Mouse (Mus musculus) MEL (cell line): ENCODE results near the gene Hist1h2bh. TPM values are rescaled to one million over a fixed set of nuclear protein-coding genes. Genes with fewer than 3 reads are reported as not detected.

Source experiments
- DNase-seq: peaks from one replicate; pipeline ENCODE4 v3.0.0; 2011; ENCODE audit warnings: low read depth, low spot score
- H3K27ac ChIP-seq: 2 replicates; pipeline ENCODE4 v1.5.1; 2012; ENCODE audit warnings: low read depth, mild to moderate bottlenecking, control low read depth, low read length, moderate library complexity; ENCODE audit not compliant: control insufficient read depth
- H3K27me3 ChIP-seq, 2 experiments: fragments of 150-350 bp in 1 of 2; sonication (generic) in 1 of 2; 2 replicates each; pipeline ENCODE4 v1.6.1; 2012; ENCODE audit warnings: low read length in 2 of 2, mild to moderate bottlenecking in 2 of 2, improper control_type of control experiment in 1 of 2, moderate library complexity in 1 of 2; ENCODE audit not compliant: insufficient read depth in 2 of 2, control insufficient read depth in 1 of 2
- H3K36me3 ChIP-seq, 2 experiments: 2 replicates each; pipeline ENCODE4 v1.6.1; 2012 to 2014; ENCODE audit warnings: low read length in 2 of 2, improper control_type of control experiment in 1 of 2, inconsistent platforms in 1 of 2, mild to moderate bottlenecking in 1 of 2; ENCODE audit not compliant: insufficient read depth in 2 of 2, control insufficient read depth in 1 of 2
- H3K4me1 ChIP-seq, 2 experiments: fragments of 150-350 bp in 1 of 2; sonication (generic) in 1 of 2; 2 replicates each; pipeline ENCODE4 v1.6.1; 2012; ENCODE audit warnings: low read length in 2 of 2, improper control_type of control experiment in 1 of 2, mild to moderate bottlenecking in 1 of 2; ENCODE audit not compliant: insufficient read depth in 2 of 2, control insufficient read depth in 1 of 2
- H3K4me3 ChIP-seq, 2 experiments: fragments of 150-350 bp in 1 of 2; sonication (generic) in 1 of 2; 2 replicates each; pipeline ENCODE4 v1.5.1; 2012; ENCODE audit warnings: low read depth in 2 of 2, low read length in 2 of 2, mild to moderate bottlenecking in 2 of 2, moderate library complexity in 2 of 2, control low read depth in 1 of 2, improper control_type of control experiment in 1 of 2; ENCODE audit not compliant: control insufficient read depth in 1 of 2, insufficient read depth in 1 of 2
- H3K79me2 ChIP-seq: 2 replicates; pipeline ENCODE4 v1.6.1; 2012; ENCODE audit warnings: mild to moderate bottlenecking, low read length, moderate library complexity; ENCODE audit not compliant: control insufficient read depth, poor library complexity, insufficient read depth
- H3K9ac ChIP-seq: 2 replicates; pipeline ENCODE4 v1.6.1; 2012; ENCODE audit warnings: low read depth, mild to moderate bottlenecking, control low read depth, low read length, moderate library complexity; ENCODE audit not compliant: control insufficient read depth, poor library complexity, severe bottlenecking
- H3K9me3 ChIP-seq: fragments of 150-350 bp; sonication (generic); replicated peaks from 2 replicates; pipeline ENCODE4 v1.6.1; 2012; ENCODE audit warnings: mild to moderate bottlenecking, low read length, improper control_type of control experiment, moderate library complexity; ENCODE audit not compliant: insufficient read depth
- BHLHE40 ChIP-seq: IDR thresholded peaks from 2 replicates; pipeline ENCODE4 v1.6.1; 2012; ENCODE audit warnings: low read depth, mild to moderate bottlenecking, inconsistent platforms, low read length, improper control_type of control experiment, borderline replicate concordance
- CHD2 ChIP-seq: IDR thresholded peaks from 2 replicates; pipeline ENCODE4 v1.6.1; 2011; ENCODE audit warnings: low read length, improper control_type of control experiment
- E2F4 ChIP-seq: IDR thresholded peaks from 2 replicates; pipeline ENCODE4 v1.6.1; 2011; ENCODE audit warnings: low read depth, low read length, improper control_type of control experiment, borderline replicate concordance
- EP300 ChIP-seq, 2 experiments: IDR thresholded peaks; 2 replicates each; pipeline ENCODE4 v1.6.1; 2011; ENCODE audit warnings: improper control_type of control experiment in 2 of 2, low read length in 2 of 2, low read depth in 1 of 2, mild to moderate bottlenecking in 1 of 2
- ETS1 ChIP-seq: IDR thresholded peaks from 2 replicates; pipeline ENCODE4 v1.6.1; 2012; ENCODE audit warnings: low read depth, mild to moderate bottlenecking, inconsistent platforms, low read length, improper control_type of control experiment, moderate library complexity
- JUND ChIP-seq: IDR thresholded peaks from 2 replicates; pipeline ENCODE4 v1.6.1; 2011; ENCODE audit warnings: low read depth, mild to moderate bottlenecking, improper control_type of control experiment, low read length
- MAX ChIP-seq: IDR thresholded peaks from 2 replicates; pipeline ENCODE4 v1.6.1; 2011; ENCODE audit warnings: low read length, improper control_type of control experiment
- MYB ChIP-seq: IDR thresholded peaks from 2 replicates; pipeline ENCODE4 v1.6.1; 2011; ENCODE audit warnings: mild to moderate bottlenecking, low read depth, low read length, improper control_type of control experiment
- MYC ChIP-seq: IDR thresholded peaks from 2 replicates; pipeline ENCODE4 v1.6.1; 2011; ENCODE audit warnings: low read depth, mild to moderate bottlenecking, low read length, improper control_type of control experiment, moderate library complexity
- NELFE ChIP-seq: IDR thresholded peaks from 2 replicates; pipeline ENCODE4 v1.6.1; 2011; ENCODE audit warnings: low read depth, low read length, improper control_type of control experiment
- POLR2A ChIP-seq, 2 experiments: IDR thresholded peaks; 2 replicates each; pipeline ENCODE4 v1.6.1; 2011 to 2012; ENCODE audit warnings: low read length in 2 of 2, mild to moderate bottlenecking in 2 of 2, control low read depth in 1 of 2, improper control_type of control experiment in 1 of 2, low read depth in 1 of 2, moderate library complexity in 1 of 2; ENCODE audit not compliant: control insufficient read depth in 1 of 2, insufficient read depth in 1 of 2, poor library complexity in 1 of 2
- POLR2AphosphoS2 ChIP-seq: IDR thresholded peaks from 2 replicates; pipeline ENCODE4 v1.6.1; 2011; ENCODE audit warnings: low read length, improper control_type of control experiment
- RAD21 ChIP-seq: IDR thresholded peaks from 2 replicates; pipeline ENCODE4 v1.6.1; 2011; ENCODE audit warnings: mild to moderate bottlenecking, low read depth, low read length, improper control_type of control experiment
- SMC3 ChIP-seq: IDR thresholded peaks from 2 replicates; pipeline ENCODE4 v1.6.1; 2011; ENCODE audit warnings: low read depth, low read length, improper control_type of control experiment
- TBP ChIP-seq: IDR thresholded peaks from 2 replicates; pipeline ENCODE4 v1.8.0; 2011; ENCODE audit warnings: low read depth, low read length, improper control_type of control experiment
- TCF12 ChIP-seq: IDR thresholded peaks from 2 replicates; pipeline ENCODE4 v1.6.1; 2014; ENCODE audit warnings: low read depth, mild to moderate bottlenecking, inconsistent platforms, low read length, improper control_type of control experiment, moderate library complexity
- USF1 ChIP-seq: IDR thresholded peaks from 2 replicates; pipeline ENCODE4 v1.6.1; 2014; ENCODE audit warnings: low read depth, mild to moderate bottlenecking, inconsistent platforms, low read length, improper control_type of control experiment, moderate library complexity
- ZMIZ1 ChIP-seq: IDR thresholded peaks from 2 replicates; pipeline ENCODE4 v1.6.1; 2012; ENCODE audit warnings: low read depth, mild to moderate bottlenecking, inconsistent platforms, low read length, improper control_type of control experiment, moderate library complexity
- polyA plus RNA-seq, 2 experiments: library from polyadenylated mRNA; stranded (reverse) in 1 of 2; unstranded in 1 of 2; fragments of >175 nt in 1 of 2; fragments of >200 nt in 1 of 2; gene quantifications; 2 replicates each; pipeline versions ENCODE4 v1.2.1 to v1.2.4; 2012; ENCODE audit warnings: low replicate concordance in 2 of 2, low read depth in 1 of 2; ENCODE audit not compliant: insufficient read length in 2 of 2, insufficient read depth in 1 of 2, missing spikeins in 1 of 2
- total RNA-seq: library from RNA; depleted of rRNA; stranded (reverse); fragments of 300-350 nt; gene quantifications from 2 replicates; pipeline ENCODE4 v1.2.3, GENCODE M21; 2012

The Hist1h2bh gene
- total and polyA plus RNA-seq, 3 experiments = 0.70 to 275 TPM; not detected in 1

GRCm38 (mm10) chr13:23515826-23516620 lies 27.2 kb downstream of the Hist1h2bh start:
- peak; percentile 46 for DNase-seq
- peaks cover 0 to 17% of the 10 kb centered on the region in 2 experiments; a peak in 2 of 4 replicates for H3K36me3 ChIP-seq
- H3K4me1 ChIP-seq = peaks cover 0 to 12% of the 10 kb centered on the region in 2 experiments; a peak in 2 of 4 replicates
- no peak overlapping the region for H3K27ac ChIP-seq
- peak overlapping the region; percentile 51 to 59 for H3K4me3 ChIP-seq
- TF ChIP-seq MYC (no peak), TBP (peak; percentile 89)
- H3K27me3 ChIP-seq = no peaks in the 10 kb centered on the region
- H3K9me3 ChIP-seq = no peaks in the 10 kb centered on the region
- no peaks in the 10 kb centered on the region for H3K79me2 ChIP-seq
- peak overlapping the region; percentile 47; the same call in 1 of the 2 replicates for H3K9ac ChIP-seq

DNA sequence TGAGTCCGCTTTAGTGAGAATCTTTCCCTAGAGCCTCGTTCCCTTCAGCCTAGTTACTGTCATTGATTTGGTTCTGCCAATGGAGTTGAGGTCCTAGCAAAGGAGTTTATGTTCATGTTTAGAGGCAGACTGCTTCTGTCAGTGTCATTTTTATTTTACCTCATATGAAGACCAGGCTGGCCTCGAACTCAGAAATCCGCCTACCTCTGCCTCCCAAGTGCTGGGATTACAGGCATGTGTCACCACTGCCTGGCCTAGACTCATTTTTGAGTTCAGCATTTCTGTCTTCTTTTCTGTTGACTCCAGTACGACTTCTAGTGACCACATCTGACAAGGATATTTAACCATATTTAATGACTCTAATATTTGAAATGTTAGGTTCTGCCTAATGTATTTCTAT lies 27.9 kb downstream of the Hist1h2bh start:
- Histone ChIP-seq H3K9me3 (no peaks in the 10 kb centered on the region), H3K79me2 (no peaks in the 10 kb centered on the region), H3K36me3 (peaks cover 0 to 9% of the 10 kb centered on the region in 2 experiments; a peak in 2 of 4 replicates), H3K27me3 (no peaks in the 10 kb centered on the region), H3K4me3 (no peak overlapping the region), H3K4me1 (peaks cover 0 to 8% of the 10 kb centered on the region in 2 experiments; a peak in 2 of 4 replicates), H3K27ac (no peak overlapping the region), H3K9ac (no peak overlapping the region)
- TF ChIP-seq POLR2A (IDR thresholded peaks at IDR 0.05; ENCODE audit: control insufficient read depth in 1 of 2, insufficient read depth in 1 of 2, low read depth in 1 of 2, low read length in 2 of 2, poor library complexity in 1 of 2) = no peak
- TF ChIP-seq TBP = peak; percentile 83
- TF ChIP-seq CHD2 = no peak
- DNase-seq = peak; percentile 81

- peaks cover 0 to 5% of the 10 kb centered on the region in 2 experiments; a peak in 2 of 4 replicates for H3K4me1 ChIP-seq
- no peak overlapping the region for H3K27ac ChIP-seq
- H3K9me3 ChIP-seq = no peaks in the 10 kb centered on the region
- no peak for DNase-seq
- H3K4me3 ChIP-seq = no peak overlapping the region
- no peaks in the 10 kb centered on the region for H3K79me2 ChIP-seq
- H3K27me3 ChIP-seq = no peaks in the 10 kb centered on the region
- H3K9ac ChIP-seq = no peak overlapping the region
- TF ChIP-seq USF1 = no peak
- no peak for TF ChIP-seq EP300 (IDR thresholded peaks at IDR 0.05; ENCODE audit: low read depth in 1 of 2, low read length in 2 of 2)
- peaks cover 0 to 3% of the 10 kb centered on the region in 2 experiments; a peak in 1 of 4 replicates for H3K36me3 ChIP-seq
These were observed 29.7 kb downstream of the Hist1h2bh start for GRCm38 (mm10) chr13:23513517-23513916.

DNA sequence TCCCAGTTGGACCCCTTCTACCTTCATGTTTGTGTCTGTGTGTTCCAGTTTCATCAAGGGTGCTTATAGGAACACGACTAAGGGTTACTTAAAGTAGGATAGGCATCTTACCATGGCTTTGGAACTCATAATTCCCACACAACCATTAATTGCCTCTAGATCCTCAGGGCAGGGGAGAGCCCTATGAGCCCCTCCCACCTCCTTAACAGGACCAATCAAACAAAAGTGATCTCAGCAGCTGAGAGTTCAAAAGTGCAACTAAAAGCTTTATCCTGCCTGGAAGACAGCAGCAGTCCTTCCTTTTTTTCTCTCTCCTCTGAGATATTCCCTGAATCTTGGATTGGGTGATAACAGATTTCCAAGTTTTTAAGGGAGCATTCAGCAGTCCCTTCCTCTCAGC lies 33.1 kb downstream of the Hist1h2bh start:
- no peaks in the 10 kb centered on the region for H3K27me3 ChIP-seq
- no peak overlapping the region for H3K27ac ChIP-seq
- no peak overlapping the region for H3K4me3 ChIP-seq
- H3K4me1 ChIP-seq = 0 out of 4 replicates have a peak, but pooled peaks cover 0 to 2% of the 10 kb centered on the region in 2 experiments
- DNase-seq = no peak
- no peak overlapping the region for H3K9ac ChIP-seq
- H3K9me3 ChIP-seq = no peaks in the 10 kb centered on the region
- H3K79me2 ChIP-seq = no peaks in the 10 kb centered on the region
- H3K36me3 ChIP-seq = no peaks in the 10 kb centered on the region; a peak in 2 of 4 replicates
- TF ChIP-seq ETS1 = no peak
- TF ChIP-seq JUND = no peak
- TF ChIP-seq TBP = no peak
- TF ChIP-seq SMC3 = no peak
- no peak for TF ChIP-seq ZMIZ1
- TF ChIP-seq MYC = no peak
- no peak for TF ChIP-seq NELFE
- no peak for TF ChIP-seq EP300 (IDR thresholded peaks at IDR 0.05; ENCODE audit: low read depth in 1 of 2, low read length in 2 of 2)
- TF ChIP-seq BHLHE40 = no peak
- no peak for TF ChIP-seq RAD21
- TF ChIP-seq E2F4 = no peak
- TF ChIP-seq TCF12 = no peak
- no peak for TF ChIP-seq MAX
- TF ChIP-seq POLR2AphosphoS2 = no peak
- no peak for TF ChIP-seq MYB
